Mouse (Mus musculus) gastrocnemius, postnatal 14 days (tissue): ENCODE results near the gene Clic4. TPM values are rescaled to one million over a fixed set of nuclear protein-coding genes. Genes with fewer than 3 reads are reported as not detected.

Experiments used
- DNase-seq: peaks from one replicate; pipeline ENCODE4 v3.0.0; 2021; ENCODE audit warnings: mixed read lengths
- intact Hi-C: fragments of 180-260 bp; cut with DNase I; formaldehyde crosslinking; loops from one replicate; pipeline ENCODE4 v1.15.1; 2025; ENCODE audit warnings: low total_unique reads
- total RNA-seq, 2 experiments: library from RNA; stranded (reverse); gene quantifications; 2 replicates each; pipeline ENCODE4 v1.2.3; 2021

Clic4 gene
- total RNA-seq, 2 experiments from 2014 or later, result 41.0 to 50.9 TPM

DNA sequence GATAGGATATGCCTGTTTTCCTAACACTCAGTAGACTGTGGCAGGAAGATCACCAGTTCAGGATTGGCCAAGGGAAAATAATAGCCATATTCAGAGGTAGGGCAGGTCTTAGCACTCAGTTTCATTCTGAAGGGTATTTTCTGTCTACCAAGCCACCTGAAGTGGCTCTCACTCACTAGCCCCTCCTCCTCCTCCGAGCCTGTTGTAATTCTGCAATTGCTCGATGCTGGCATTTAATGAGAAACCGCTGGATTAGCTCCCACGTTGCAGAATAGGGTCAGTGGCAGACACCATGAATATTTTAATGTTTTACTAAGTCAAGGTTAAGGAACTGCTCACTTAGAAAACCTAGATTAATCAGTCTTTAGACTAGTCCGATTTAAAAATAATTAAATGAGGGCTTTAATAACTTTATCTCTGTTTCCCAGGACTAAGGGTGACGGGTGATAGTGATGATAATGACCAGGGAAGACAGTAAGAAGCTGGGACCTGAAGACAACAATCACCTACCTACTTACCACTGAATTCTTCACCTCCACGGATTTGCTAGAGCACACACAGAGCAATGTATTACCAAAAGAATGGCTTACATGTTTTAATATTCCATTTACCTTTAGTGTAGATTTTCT lies 29.6 kb downstream of the Clic4 start:
- DNase-seq, result no peak
- intact Hi-C loops, result no loop called here

DNA sequence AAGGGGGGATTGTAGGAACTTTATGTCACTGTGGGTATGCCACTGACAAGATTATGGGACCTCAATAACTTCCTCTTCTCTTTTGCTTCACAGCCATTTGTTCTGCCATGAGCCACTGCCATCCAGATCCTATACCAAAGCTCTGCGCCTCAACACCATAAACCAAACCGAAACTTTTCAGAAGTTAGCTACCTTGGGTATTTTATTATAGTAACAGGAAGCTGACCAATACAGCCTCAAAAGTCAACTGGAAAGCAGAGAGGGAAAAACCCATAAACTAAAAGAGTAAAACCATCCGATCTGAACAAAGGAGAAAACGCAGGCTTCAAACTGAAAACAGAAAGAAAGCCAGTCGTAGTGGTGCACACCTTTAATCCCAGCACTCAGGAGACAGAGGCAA lies 30.2 kb downstream of the Clic4 start:
- no peak for DNase-seq
- intact Hi-C loops, result no loop called here

DNA sequence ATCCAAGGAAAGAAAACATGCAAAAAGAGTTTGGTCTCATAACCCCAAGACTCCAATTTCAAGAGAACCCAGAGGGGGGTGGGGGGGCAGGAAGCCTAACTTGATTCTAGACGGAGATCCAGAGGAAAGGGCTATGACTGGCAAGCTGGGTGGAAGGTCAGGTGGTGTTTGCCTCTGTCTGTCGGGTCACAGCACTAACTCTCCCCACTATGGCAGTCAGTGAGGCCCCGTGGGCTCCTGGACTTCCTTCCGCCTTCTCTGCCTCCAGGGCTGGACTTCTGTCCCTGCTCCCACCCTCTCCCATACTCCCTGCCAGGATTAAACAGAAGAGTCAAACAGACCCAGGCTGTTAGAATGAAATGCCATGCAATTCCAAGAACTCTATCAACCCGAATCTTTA lies 30.9 kb downstream of the Clic4 start:
- intact Hi-C loops, result no loop called here
- no peak for DNase-seq

DNA sequence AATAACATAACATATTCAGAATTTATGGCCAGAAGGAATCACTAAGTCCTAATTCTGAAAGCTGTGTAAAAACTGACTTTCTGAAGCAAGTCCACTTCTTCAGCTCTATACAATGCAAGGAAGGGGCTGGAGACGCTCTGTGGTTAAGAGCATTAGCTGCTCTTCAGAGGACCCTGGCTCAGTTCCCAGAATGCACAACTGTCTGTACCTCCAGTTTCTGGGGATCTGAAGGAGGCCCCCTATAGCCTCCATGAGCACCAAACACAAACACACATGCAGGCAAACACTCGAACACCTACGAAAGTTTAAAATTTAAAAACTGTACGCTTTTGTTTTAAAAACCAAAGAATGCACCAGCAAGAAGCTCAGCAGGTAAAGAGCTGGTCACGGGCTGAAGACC lies 31.5 kb downstream of the Clic4 start:
- no peak for DNase-seq

DNA sequence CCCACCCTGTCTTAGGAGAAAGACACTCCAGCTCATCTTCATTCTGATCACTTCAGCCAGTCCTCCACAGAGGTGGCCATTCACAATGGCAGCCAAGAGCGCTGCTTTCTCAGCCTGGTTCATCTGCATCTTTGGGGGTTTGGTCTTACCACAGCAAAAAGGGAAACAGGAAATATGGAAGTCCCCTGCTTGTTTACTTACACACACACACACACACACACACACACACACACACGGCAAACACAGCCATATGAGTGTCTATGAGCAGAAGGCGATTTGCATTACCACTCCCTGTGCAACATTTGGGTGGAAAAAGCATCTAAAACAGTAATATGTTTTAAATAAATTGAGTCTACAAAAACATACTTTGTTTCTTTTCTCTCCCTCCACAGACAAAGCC lies 32.3 kb downstream of the Clic4 start:
- DNase-seq, result no peak
- intact Hi-C loops, result no loop called here

More for the DNA sequence above, 31.5 kb downstream of the Clic4 start:
- intact Hi-C loops, result no loop called here

DNA sequence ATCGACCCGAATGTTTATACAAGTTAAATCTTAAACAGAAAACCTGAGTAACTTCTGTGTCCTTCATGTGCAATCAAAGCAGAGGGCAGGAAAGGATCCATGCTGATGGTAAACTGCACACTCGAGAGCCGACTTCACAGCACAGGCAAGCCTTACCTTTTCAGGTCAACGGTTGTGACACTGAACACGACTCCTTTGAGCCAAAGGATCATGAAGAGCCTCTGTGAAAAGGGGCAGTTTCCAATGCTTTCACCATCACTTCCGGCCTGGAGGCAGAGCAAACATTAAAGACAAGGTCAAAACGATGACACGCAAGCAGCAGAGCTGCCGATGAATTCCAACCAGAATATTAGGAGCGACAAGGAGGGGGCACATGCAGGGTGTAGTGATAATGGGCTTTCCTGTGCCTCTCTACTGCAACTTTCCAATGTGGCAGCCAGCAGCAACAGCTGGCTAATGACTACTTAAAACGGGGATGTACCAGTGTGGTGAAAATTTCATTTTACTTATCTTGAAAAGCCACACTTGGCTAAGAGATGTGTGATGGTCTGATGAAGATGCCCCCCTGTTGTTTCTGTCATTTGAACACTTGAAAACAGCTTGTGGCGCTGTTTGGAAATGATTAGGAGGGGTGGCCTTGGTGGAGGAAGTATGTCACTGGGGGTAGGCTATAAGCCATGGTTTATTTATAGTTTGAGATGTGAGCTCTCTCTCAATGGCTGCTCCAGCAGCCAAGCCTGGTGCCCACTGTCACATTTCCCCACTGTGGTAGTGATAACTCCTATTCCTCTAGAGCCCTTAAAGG lies 33.7 kb downstream of the Clic4 start:
- no peak for DNase-seq
- intact Hi-C loops, result no loop called here

DNA sequence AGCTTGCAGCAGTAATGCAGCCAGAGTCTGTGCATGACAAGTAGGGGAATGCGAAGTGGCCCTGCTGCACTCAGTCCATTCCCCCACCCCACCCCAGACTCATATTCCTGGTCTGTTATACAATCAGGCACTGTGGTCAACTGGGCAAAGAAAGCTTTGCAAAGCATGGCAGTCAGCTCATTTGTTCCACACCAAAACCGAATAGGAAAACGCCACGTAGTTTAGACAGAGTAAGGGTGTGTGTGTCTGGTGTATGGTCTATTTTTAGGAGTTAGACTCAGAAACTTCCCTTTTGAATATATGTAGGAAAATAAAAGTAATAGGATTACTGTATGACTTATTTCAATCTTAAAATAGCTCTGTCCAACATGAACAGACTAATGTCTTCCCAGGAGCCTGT lies 36.0 kb downstream of the Clic4 start:
- intact Hi-C loops, result no loop called here
- DNase-seq, result no peak

DNA sequence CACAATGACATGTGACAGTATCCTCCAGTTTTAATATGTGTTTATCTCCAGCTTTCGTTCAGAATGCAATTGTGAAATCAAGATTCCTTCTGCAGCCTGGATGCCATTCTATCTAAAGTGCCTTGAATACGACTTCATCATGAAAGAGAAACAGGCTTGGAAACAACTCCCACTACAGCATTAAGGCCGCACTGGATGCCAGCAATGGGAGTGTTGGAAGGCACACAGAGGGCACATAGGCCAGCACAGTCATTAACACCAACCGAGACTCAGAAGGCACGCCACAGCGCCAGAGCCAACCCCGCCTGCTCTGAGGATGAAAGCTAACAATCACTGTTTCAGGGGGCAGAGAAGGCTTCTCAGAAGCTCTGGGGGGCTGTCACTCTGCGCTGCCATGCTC lies 37.1 kb downstream of the Clic4 start:
- intact Hi-C loops, result no loop called here
- DNase-seq, result peak; percentile 42

DNA sequence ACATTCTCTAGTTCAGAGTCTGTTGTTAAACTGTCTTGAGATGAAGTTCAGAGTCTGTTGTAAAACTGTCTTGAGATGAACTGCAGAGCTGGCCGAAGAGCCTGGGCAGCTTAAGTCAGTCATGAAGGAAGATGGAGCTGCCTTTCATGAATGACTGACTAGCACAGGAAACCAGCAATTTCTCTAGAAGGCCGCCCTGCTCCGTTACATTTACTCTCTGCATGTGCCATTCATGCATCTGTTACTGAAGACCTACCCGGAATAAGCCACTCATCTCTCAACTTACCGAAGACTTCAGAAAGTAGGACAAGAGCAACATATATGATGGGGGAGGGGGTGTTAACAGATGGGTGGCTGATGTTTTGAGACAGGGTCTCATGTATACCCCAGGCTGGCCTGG lies 40.1 kb downstream of the Clic4 start:
- DNase-seq, result no peak
- intact Hi-C loops, result no loop called here

DNA sequence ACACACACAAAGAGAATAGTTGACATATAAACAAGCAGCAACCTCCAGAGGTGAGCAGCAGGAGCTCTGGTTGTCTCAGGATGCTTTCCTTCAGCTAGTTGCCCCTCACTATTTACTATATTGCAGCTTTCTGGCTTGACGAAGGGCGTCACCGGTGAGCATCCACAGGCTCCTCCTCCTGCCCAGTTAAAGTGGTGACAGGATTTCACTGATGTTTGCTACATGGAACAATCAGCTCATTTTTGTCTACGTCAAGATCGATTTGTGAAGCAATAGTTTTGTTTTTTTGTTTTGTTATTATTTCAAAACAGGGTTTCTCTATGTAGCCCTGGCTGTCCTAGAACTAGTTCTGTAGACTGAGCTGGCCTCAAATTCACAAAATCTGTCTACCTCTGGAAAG lies 41.1 kb downstream of the Clic4 start:
- intact Hi-C loops, result no loop called here
- DNase-seq, result no peak

DNA sequence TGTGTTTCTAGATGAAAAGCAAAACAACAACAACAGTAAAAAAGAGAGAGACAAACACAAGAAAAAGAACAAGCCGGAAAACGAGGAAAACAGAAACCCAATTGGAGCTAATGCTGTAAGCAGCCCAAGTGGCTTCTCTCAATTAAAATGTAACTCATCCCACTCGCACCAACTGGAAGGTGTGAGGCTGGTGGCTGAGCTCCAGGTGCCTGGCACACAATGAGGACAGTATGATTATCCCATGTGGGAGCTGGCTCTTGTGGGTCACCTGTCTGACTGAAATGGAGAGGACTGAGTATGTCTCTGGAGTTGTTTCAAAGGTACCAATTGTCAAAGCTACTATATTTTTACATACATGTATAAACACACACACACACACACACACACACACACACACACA lies 41.5 kb downstream of the Clic4 start:
- intact Hi-C loops, result no loop called here
- no peak for DNase-seq

DNA sequence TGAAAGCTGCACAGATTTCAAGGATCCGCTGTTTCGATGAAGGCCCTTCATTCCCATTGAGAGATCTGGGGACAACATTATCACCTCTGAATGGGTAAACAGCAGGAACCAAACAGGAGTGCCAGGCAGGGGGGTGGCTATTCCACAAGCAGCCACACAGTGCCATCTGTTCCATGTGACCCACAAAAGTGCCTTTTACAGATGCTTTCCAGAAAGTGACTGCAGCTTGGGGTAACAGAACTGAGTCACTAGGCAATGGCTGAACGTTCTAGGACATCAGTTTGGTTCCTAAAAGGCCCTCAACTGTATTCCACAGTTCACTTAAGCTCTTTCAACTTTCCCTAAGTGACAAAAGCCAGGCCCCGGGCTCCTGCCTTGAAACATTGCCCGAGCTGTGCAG lies 42.0 kb downstream of the Clic4 start:
- intact Hi-C loops, result no loop called here
- no peak for DNase-seq

DNA sequence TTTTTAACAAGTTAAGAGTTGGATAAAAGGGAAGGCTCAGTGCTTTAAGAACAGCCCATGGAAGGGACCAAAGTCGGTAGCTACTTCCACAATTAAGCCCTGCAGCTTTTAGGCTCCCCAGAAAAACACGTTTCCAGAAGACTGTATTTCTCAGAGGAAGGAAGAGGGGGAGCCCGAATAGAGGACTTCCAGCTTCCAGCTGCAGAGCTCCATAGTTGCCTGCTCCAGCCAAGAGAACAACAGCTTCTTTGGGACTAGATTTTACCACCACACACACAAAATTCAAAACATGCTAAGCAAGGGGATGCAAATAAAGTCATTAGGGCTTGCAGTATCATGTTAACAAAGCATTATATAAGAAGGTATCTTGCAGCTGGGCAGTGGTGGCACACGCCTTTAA lies 42.7 kb downstream of the Clic4 start:
- intact Hi-C loops, result loop anchor here (5.0 kb wide), 1 partner anchor 42 kb away; the partner anchor contains the start of gene Clic4
- no peak for DNase-seq

DNA sequence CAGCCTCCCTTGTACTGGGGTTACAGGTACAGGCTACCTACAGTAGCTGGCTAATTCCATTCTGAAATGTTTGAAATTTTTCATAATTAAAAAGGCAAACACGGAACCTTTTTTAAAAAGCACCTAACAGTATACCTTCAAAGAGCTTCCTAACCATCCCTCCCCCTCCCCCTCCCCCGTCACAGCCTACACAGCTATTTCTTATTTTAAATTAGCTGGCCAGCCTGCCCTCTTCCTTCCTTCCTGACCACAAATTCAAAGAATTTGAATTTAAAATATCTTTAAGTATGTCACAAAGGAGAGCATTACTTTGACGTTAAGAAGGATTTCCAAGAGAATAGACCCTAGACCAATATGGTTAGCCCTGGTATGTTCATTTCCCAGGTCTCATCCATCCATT lies 44.5 kb downstream of the Clic4 start:
- intact Hi-C loops, result loop anchor here (5.0 kb wide), 1 partner anchor 44 kb away; the partner anchor contains the start of gene Clic4
- DNase-seq, result no peak

DNA sequence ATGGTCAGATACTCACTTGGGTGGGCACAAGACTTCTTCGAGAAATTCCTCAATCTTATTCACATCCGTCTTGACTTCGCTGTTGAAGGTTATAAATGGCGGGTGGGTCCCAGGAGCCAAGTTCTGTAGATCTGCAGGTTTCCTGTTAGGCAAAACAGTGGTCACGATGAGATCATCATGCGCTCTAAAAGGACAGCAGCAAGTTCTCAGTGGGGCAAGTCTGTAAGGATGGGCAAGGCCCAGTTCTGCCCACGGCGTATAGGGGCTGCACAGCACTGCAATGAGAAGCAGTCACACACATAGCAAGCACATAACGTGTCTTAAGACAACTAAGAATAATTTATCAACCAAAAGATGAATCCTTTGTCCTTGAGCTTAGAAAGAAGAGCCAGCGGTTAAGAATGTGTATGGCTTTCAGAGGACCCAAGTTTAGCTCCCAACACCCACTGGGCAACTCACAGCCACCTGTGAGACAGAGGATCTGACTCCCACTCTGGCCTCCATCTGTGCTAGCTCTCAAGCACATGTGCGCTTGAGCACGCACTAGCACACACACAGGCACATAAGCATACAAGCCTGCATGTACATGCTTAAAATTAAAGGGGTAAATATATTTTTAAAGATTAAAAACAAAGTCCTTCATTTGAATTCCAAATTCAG lies 46.5 kb downstream of the Clic4 start:
- intact Hi-C loops, result loop anchor here (5.0 kb wide), 1 partner anchor 46 kb away; the partner anchor contains the start of gene Clic4
- DNase-seq, result no peak

DNA sequence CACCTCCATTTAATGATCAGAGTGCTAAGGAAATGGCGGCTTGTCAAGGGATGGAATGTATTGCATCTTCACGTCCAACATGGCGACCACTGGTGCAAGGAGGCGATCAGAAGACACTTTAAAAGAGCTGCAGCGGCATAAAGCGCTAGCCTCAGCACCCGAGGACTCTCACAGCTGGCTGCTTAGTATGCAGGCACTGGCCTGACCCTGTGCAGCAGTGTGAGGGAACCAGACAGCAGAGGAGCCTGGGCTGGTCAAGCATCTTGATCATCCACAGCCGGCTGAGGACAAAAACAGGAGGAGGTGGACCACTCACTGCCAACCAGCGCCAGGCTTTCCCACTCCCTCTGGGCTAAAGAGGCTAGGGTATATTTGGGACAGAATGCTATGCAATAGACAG lies 48.8 kb downstream of the Clic4 start:
- intact Hi-C loops, result no loop called here
- no peak for DNase-seq

DNA sequence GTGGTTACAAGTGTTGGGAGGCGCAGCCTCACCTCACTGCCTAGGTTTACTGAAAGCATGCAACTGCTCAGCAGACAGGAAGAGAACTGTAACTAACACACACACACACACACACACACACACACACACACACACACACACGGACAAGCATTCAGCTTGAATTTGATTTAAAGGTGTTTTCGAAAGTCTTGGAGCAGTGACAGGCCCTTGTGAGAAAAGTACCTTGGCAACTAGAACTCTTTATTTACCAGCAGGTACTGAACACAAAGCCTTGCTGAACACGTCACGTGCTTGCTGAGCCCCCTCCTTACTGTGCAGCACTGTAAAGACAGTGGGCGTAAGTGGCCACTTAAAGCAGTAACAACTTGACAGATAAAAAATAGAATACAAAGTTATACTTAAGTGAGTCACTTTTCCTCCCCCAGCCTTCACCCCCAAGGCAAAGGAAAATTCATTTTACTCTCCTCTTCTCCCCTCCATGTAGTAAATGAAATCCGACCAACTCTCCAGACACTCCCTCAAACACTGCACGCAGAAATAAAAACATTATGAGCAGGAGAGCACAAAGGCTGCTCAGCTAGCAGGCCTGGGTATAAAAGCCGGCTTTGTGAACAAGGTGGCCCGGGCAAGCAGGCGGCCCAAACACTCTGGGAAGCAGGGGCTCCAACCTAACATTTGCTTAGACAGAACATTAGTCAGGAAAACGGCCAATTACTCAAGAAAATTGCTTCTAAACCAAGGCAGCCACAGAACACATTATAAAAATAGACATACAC lies 50.8 kb downstream of the Clic4 start:
- intact Hi-C loops, result loop anchor here (1.0 kb wide), 1 partner anchor 94 kb away; no protein-coding TSS in a partner anchor
- DNase-seq, result no peak

DNA sequence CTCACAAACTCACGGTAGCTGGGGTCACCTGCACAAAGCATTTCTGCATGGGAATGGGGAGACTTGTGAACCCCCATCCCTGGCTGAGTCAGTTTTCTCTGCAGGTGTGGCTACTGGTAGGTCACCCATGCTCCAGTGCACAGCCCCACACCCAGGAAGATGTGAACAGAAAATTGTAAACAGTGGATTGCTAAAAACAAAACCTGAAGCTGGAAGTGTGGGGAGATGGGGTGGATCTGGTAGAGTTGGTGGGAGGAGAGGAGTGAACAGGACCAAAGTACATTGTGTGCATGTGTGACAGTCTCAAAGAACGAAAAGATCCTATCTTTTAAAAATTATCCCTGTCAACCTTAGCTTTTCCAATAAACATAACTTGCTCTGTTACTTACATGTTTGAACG lies 52.0 kb downstream of the Clic4 start:
- intact Hi-C loops, result loop anchor here (1.0 kb wide), 1 partner anchor 96 kb away; no protein-coding TSS in a partner anchor
- DNase-seq, result no peak

DNA sequence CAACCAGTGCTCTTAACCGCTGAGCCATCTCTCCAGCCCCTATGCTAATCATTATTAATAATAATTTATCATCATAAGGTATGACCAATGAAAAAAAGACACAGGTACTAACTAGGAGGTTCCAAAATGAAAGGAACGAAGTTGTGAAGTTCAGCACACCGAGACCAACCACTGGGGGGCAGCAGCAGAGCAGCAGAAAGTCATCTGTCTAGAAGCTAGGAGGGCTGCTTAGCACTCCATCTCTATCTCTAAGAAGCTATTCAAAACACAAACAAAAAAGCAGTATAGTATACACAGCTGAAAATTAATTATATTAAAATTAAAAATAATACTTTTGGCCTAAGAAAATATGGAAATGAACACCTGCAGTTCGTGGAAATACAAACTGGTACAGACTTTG lies 53.0 kb downstream of the Clic4 start:
- intact Hi-C loops, result no loop called here
- peak; percentile 78 for DNase-seq

DNA sequence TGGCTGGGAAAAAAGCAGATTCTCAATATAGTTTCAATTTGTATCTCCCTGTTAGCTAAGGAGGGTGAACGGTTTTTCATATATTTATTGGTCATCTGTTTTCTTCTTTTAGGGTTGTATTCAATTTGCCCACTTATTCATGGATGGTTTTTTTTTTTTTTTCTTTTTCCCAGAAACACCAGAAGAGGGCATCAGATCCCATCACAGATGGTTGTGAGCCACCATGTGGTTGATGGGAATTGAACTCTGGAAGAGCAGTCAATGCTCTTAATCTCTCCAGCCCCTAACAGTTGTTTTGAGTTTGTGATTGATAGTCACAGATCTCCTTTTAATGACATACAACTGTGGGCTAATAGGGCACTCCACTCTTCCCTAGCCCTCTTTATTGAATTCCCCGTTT lies 62.8 kb downstream of the Clic4 start:
- no peak for DNase-seq
- intact Hi-C loops, result loop anchor here (5.0 to 10.0 kb wide), 2 partner anchors 145 to 268 kb away; no protein-coding TSS in a partner anchor
